Mouse (Mus musculus) midbrain, embryonic 15.5 days (tissue): ENCODE measurements around the gene Kmt2d. TPM values are rescaled to one million over a fixed set of nuclear protein-coding genes. Genes with fewer than 3 reads are reported as not detected.

ENCODE experiments used
- ATAC-seq: fragments of 200-750 bp; cut with Nextera tagmentation; replicated peaks from 2 replicates; pipeline ENCODE4 v1.8.0; 2017; ENCODE audit warnings: moderate TSS enrichment
- H3K27ac ChIP-seq: fragments of 300-500 bp; sonication (generic); 2 replicates; pipeline ENCODE4 v1.5.1; 2015; ENCODE audit warnings: mild to moderate bottlenecking, inconsistent platforms
- H3K27me3 ChIP-seq: fragments of 300-500 bp; sonication (generic); replicated peaks from 2 replicates; pipeline ENCODE4 v1.6.1; 2015; ENCODE audit warnings: inconsistent platforms
- H3K36me3 ChIP-seq: fragments of 300-500 bp; sonication (generic); replicated peaks from 2 replicates; pipeline ENCODE4 v1.6.1; 2015; ENCODE audit warnings: inconsistent platforms
- H3K4me1 ChIP-seq: fragments of 300-500 bp; sonication (generic); 2 replicates; pipeline ENCODE4 v1.6.1; 2015; ENCODE audit warnings: inconsistent platforms
- H3K4me2 ChIP-seq: fragments of 300-500 bp; sonication (generic); 2 replicates; pipeline ENCODE4 v1.6.1; 2015; ENCODE audit warnings: inconsistent platforms, mild to moderate bottlenecking, moderate library complexity
- H3K4me3 ChIP-seq: fragments of 300-500 bp; sonication (generic); 2 replicates; pipeline ENCODE4 v1.5.1; 2015; ENCODE audit warnings: mild to moderate bottlenecking, inconsistent platforms
- H3K9ac ChIP-seq: fragments of 300-500 bp; sonication (generic); 2 replicates; pipeline ENCODE4 v1.6.1; 2015; ENCODE audit warnings: mild to moderate bottlenecking, inconsistent platforms
- H3K9me3 ChIP-seq: fragments of 300-500 bp; sonication (generic); 2 replicates; pipeline ENCODE4 v1.6.1; 2016; ENCODE audit warnings: inconsistent platforms
- WGBS: fragments of 180-500 bp; shearing (Covaris S2); methylation state at CpG from one replicate; pipeline ENCODE4 v1.1.7; 2015; ENCODE audit warnings: mixed read lengths; 5-methylcytosine and 5-hydroxymethylcytosine counted together
- polyA plus RNA-seq: library from polyadenylated mRNA; unstranded; fragments of >200 nt; fragmentation: Nextera tagmentation; extraction: Ambion mirVana; gene quantifications from 2 replicates; pipeline ENCODE4 v1.2.1, GENCODE M21; 2015

Gene Kmt2d
- polyA plus RNA-seq, 1 experiment from 2014 or later = 13.5 TPM

DNA sequence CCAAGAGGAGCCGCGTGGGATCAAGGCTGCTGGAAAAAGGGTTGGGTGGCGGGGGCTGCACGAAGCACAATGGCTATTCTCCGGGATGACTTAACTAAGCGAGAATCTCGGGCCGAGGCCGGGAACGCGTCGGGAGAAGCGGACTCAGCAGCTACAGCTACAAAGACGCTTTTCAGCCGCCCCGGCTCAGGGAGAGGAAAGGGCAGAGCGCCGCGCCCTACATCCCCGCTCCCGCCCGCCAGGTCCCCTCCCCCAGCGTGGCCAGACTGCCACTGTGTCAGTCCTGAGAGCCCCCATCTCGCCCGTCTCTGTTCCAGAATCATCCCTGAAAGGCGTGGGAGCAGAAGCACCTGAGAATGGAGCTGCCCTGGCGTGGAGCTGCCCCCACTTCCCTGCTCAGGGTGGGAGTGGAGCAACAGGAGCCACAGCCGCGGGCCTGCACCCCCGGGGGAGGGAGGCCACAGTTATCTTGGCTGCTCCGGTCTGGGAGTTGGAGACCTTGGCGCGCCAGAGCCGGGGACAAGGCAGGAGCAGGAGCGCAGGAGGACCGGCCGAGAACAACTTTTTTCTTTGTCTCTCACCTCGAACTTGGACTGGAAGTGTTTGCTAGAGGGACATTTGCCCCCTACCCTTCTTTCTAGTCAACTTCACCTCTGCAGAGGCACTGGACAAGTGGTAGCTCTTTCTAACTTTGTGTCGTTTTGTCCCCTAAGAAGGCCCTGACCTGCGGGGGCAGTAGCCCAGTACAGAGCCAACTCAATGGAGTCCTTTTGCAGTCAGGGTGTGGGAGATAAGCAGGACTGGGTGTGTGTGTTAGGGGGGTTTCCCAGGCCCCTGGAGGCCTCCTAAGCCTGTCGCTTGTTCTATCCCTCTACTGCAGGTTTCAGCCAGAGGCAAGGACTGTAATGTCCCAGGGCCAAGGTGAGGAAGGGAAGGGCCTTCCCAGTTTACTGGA, 24.9 kb upstream of the Kmt2d start:
- no peak for ATAC-seq
- H3K4me2 ChIP-seq = peak overlapping the region; percentile 43
- H3K27ac ChIP-seq = no peak overlapping the region
- H3K27me3 ChIP-seq = peaks cover 76% of the 10 kb centered on the region
- peak overlapping the region; percentile 2; the same call in 1 of the 2 replicates for H3K9ac ChIP-seq
- H3K4me1 ChIP-seq = peaks cover 33% of the 10 kb centered on the region
- no peaks in the 10 kb centered on the region for H3K9me3 ChIP-seq
- no peaks in the 10 kb centered on the region for H3K36me3 ChIP-seq
- peak overlapping the region; percentile 52 for H3K4me3 ChIP-seq
- WGBS = 2% methylated on average over 41 of the region's 41 CpGs

DNA sequence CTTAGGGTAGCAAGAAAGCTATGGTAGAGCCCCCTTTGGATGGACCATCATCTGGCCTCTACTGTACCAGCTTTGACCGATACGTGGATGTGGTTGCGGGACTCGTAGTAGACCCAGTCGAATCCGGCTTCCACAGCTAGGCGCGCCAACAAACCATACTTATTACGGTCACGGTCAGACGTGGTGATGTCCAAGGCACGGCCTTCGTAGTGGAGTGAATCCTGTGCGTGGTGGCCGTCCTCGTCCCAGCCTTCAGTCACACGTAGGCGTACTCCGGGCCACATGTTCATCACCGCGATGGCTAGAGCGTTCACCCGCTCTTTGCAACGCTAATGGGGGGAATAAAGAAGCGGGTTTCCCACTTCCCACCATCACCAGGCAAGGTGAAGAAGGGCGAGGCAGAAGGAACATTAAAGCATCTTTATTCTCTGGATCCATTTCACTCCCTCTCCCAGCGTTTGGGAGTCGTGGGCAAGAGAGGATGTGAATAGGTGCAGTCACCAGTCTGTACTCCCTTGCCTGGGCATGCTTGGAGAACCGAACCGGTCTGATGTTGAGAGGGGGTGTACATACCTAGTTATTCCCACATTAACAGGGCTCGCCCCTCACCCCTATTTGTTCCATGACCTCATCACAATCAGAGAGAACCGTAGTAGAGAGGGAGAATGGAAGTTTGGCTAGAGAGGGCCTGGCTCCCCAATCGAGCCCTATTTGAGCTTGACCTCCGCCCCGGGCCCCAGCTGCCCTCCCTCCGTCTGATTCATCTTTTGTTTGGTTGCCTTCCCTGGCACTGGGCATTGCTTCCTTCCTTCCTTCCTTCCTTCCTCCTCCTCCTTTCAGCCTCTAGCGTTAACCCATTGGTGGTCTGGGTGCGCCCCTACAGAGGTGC, 24.0 kb upstream of the Kmt2d start:
- no peak overlapping the region for H3K27ac ChIP-seq
- no peaks in the 10 kb centered on the region for H3K36me3 ChIP-seq
- H3K4me3 ChIP-seq = peak overlapping the region; percentile 52
- peak overlapping the region; percentile 42; the same call in 1 of the 2 replicates for H3K9ac ChIP-seq
- peak overlapping the region; percentile 99 for H3K4me2 ChIP-seq
- WGBS = 4% methylated on average over 38 of the region's 38 CpGs
- no peak for ATAC-seq
- H3K27me3 ChIP-seq = peaks cover 76% of the 10 kb centered on the region
- no peaks in the 10 kb centered on the region for H3K9me3 ChIP-seq
- peaks cover 33% of the 10 kb centered on the region for H3K4me1 ChIP-seq

- H3K9ac ChIP-seq = peak within 1 kb of the TSS; percentile 42
- peaks cover 72% of the 10 kb centered on the region for H3K27me3 ChIP-seq
- under 1% methylated on average over 77 of the region's 77 CpGs for WGBS
- H3K4me1 ChIP-seq = peaks cover 33% of the 10 kb centered on the region
- H3K36me3 ChIP-seq = no peaks in the 10 kb centered on the region
- no peak within 1 kb of the TSS for H3K27ac ChIP-seq
- H3K9me3 ChIP-seq = no peaks in the 10 kb centered on the region
- H3K4me2 ChIP-seq = peak within 1 kb of the TSS; percentile 99
- 0 out of 2 replicates have a peak, but pooled peaks have one; percentile 14 for ATAC-seq
- peak within 1 kb of the TSS; percentile 52 for H3K4me3 ChIP-seq
Measured at GRCm38 (mm10) chr15:98893940-98894745, 23.1 kb upstream of the Kmt2d start, which contains the start of gene Rhebl1. Gene Rhebl1, minus strand, starts transcription at chr15:98894540.

- Histone ChIP-seq H3K4me3 (no peak overlapping the region), H3K27me3 (peaks cover 64% of the 10 kb centered on the region), H3K9me3 (no peaks in the 10 kb centered on the region), H3K36me3 (no peaks in the 10 kb centered on the region), H3K27ac (no peak overlapping the region), H3K4me1 (peaks cover 31% of the 10 kb centered on the region), H3K4me2 (no peak overlapping the region), H3K9ac (no peak overlapping the region)
- 39% methylated on average over 4 of the region's 4 CpGs for whole genome bisulfite sequencing
- no peak for ATAC-seq
Measured at GRCm38 (mm10) chr15:98893036-98893435, 22.0 kb upstream of the Kmt2d start.

GRCm38 (mm10) chr15:98891907-98892606, 21.1 kb upstream of the Kmt2d start:
- Histone ChIP-seq H3K4me3 (no peak overlapping the region), H3K4me2 (no peak overlapping the region), H3K27me3 (peaks cover 56% of the 10 kb centered on the region), H3K36me3 (no peaks in the 10 kb centered on the region), H3K9me3 (no peaks in the 10 kb centered on the region), H3K27ac (no peak overlapping the region), H3K4me1 (peaks cover 28% of the 10 kb centered on the region), H3K9ac (no peak overlapping the region)
- ATAC-seq = no peak
- WGBS = 46% methylated on average over 6 of the region's 6 CpGs

GRCm38 (mm10) chr15:98891198-98891742, 20.3 kb upstream of the Kmt2d start:
- H3K9ac ChIP-seq = no peak overlapping the region
- no peak overlapping the region for H3K4me3 ChIP-seq
- ATAC-seq = no peak
- peaks cover 49% of the 10 kb centered on the region for H3K27me3 ChIP-seq
- H3K9me3 ChIP-seq = no peaks in the 10 kb centered on the region
- H3K36me3 ChIP-seq = no peaks in the 10 kb centered on the region
- WGBS = 11% methylated on average over 19 of the region's 19 CpGs
- no peak overlapping the region for H3K27ac ChIP-seq
- H3K4me1 ChIP-seq = peaks cover 27% of the 10 kb centered on the region
- H3K4me2 ChIP-seq = peak overlapping the region; percentile 16; the same call in 1 of the 2 replicates

DNA sequence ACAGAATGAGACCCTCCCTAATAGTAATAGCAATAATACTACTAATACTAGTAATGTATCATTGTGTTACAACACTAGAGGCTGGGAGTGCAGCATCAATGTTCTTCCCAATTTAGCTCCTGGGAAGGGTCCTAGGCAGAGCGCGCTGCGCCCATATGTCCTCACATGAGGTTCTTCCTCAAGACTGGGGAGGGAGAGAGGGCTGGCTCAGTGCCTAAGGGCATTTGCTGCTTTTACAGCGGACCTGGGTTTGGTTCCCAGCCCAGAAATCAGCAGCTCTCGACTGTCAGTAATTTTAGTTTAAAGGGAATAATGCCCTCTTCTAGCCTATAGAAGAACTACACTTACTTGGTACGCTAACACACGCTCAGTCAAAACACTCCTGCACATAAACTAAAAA, 16.5 kb upstream of the Kmt2d start:
- no peak for ATAC-seq
- Histone ChIP-seq H3K27ac (no peak overlapping the region), H3K4me3 (no peak overlapping the region), H3K4me1 (no peaks in the 10 kb centered on the region), H3K27me3 (peaks cover 15% of the 10 kb centered on the region), H3K36me3 (no peaks in the 10 kb centered on the region), H3K9ac (no peak overlapping the region), H3K4me2 (no peak overlapping the region), H3K9me3 (no peaks in the 10 kb centered on the region)
- WGBS = 85% methylated on average over 7 of the region's 7 CpGs

GRCm38 (mm10) chr15:98886667-98887387, 15.8 kb upstream of the Kmt2d start:
- Histone ChIP-seq H3K9ac (no peak overlapping the region), H3K9me3 (no peaks in the 10 kb centered on the region), H3K4me3 (no peak overlapping the region), H3K36me3 (no peaks in the 10 kb centered on the region), H3K4me1 (no peaks in the 10 kb centered on the region; the same call in 1 of the 2 replicates), H3K4me2 (no peak overlapping the region), H3K27me3 (peaks cover 8% of the 10 kb centered on the region), H3K27ac (no peak overlapping the region)
- no peak for ATAC-seq
- 67% methylated on average over 8 of the region's 8 CpGs for WGBS

GRCm38 (mm10) chr15:98884106-98884505, 13.1 kb upstream of the Kmt2d start:
- H3K27ac ChIP-seq = no peak overlapping the region
- no peak for ATAC-seq
- H3K4me1 ChIP-seq = peaks cover 17% of the 10 kb centered on the region
- WGBS = 67% methylated on average over 1 of the region's 1 CpGs
- H3K36me3 ChIP-seq = no peaks in the 10 kb centered on the region
- H3K9me3 ChIP-seq = no peaks in the 10 kb centered on the region
- H3K4me3 ChIP-seq = no peak overlapping the region
- no peaks in the 10 kb centered on the region for H3K27me3 ChIP-seq
- H3K4me2 ChIP-seq = no peak overlapping the region
- H3K9ac ChIP-seq = no peak overlapping the region

GRCm38 (mm10) chr15:98883661-98884060, 12.7 kb upstream of the Kmt2d start:
- Histone ChIP-seq H3K4me3 (no peak overlapping the region), H3K4me1 (peaks cover 20% of the 10 kb centered on the region), H3K27me3 (no peaks in the 10 kb centered on the region), H3K4me2 (no peak overlapping the region), H3K9me3 (no peaks in the 10 kb centered on the region), H3K27ac (no peak overlapping the region), H3K36me3 (no peaks in the 10 kb centered on the region), H3K9ac (no peak overlapping the region)
- no peak for ATAC-seq
